17 mouse cellular contexts compared by ENCODE assay signal in the genomic region with DNA sequence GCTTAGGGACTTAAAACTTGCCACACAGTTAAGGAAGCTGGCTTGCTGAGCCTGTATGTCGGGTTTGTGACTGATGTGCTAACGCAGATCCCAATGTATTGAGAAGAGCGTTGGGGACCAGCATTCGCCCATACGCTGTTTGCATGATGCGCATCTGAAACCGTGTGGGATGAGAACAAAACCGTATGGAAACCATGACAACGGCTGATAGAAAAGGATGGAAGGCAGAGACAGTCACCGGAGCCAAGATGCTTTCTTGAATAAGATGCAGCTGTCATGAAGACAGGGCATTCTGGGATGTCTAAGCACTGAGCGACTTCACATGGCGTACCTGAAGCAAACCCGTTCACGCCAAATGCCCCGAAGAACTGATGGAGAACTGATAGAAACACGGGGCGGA.
DNase-seq lines count a peak whose midpoint lies in the region; ATAC-seq and TF ChIP-seq lines count a peak whose summit lies in the region.
"Had no signal": no experiment of that assay in that cellular context is flagged by ENCODE, and none has a peak within 500 bp of the region (broad histone marks: within the 10 kb centered on the region; RNA-seq: fewer than 3 reads in every experiment).

No protein-coding gene starts in this region.

- ATAC-seq in frontal cortex, adult (ENCODE audit: low TSS enrichment) = peak; percentile 88
- ATAC-seq in midbrain, embryonic 16.5 days = peak; percentile 32; the same call in 1 of the 2 replicates

- 64% methylated on average over 17 of the region's 17 CpGs for WGBS in midbrain, embryonic 16.5 days

- H3K4me1 ChIP-seq in midbrain, embryonic 16.5 days (ENCODE audit: control insufficient read depth, insufficient read depth, low read length) = peaks cover 8% of the 10 kb centered on the region
- H3K4me1 ChIP-seq: embryonic facial prominence, embryonic 13.5 days; heart, embryonic 15.5 days; limb, embryonic 15.5 days had no signal

- H3K27ac ChIP-seq in layer of hippocampus, adult 2 months = peak overlapping the region; percentile 9; the same call in 1 of the 2 replicates
- peak overlapping the region; percentile 51 for H3K27ac ChIP-seq in midbrain, embryonic 16.5 days (ENCODE audit: low read length)
- H3K27ac ChIP-seq: embryonic facial prominence, embryonic 13.5 days; heart, embryonic 15.5 days; hindbrain, embryonic 13.5 days; limb, embryonic 15.5 days had no signal

- no peak for DNase-seq in frontal cortex, postnatal 25 days (ENCODE audit: low spot score in 2 of 2)
- peak; percentile 81 for DNase-seq in brain, adult 2 months (ENCODE audit: low read depth, low spot score)
- peak; percentile 36 to 63 for DNase-seq in layer of hippocampus, adult 2 months (ENCODE audit: low spot score in 2 of 2)
- no peak for DNase-seq in adrenal gland, adult 8-10 months
- DNase-seq in gastrocnemius, adult 8-10 months (ENCODE audit: low spot score in 2 of 2) = no peak
- no peak for DNase-seq in natural killer cell, adult 2 months (ENCODE audit: low spot score in 2 of 2)
- DNase-seq: adrenal gland, postnatal 10 days; kidney, adult 8-10 months; lung, adult 2 months; thymus, postnatal 36 days had no signal

- H3K9me3 ChIP-seq in midbrain, embryonic 16.5 days (replicated peaks; ENCODE audit: control insufficient read depth, low read length, poor library complexity, severe bottlenecking) = no peaks in the 10 kb centered on the region
- H3K9me3 ChIP-seq: embryonic facial prominence, embryonic 13.5 days; heart, embryonic 15.5 days; hindbrain, embryonic 13.5 days; limb, embryonic 15.5 days had no signal

- no peaks in the 10 kb centered on the region for H3K36me3 ChIP-seq in midbrain, embryonic 16.5 days (ENCODE audit: control insufficient read depth, insufficient read depth, low read length)
- H3K36me3 ChIP-seq: embryonic facial prominence, embryonic 13.5 days; heart, embryonic 15.5 days; hindbrain, embryonic 13.5 days; limb, embryonic 15.5 days had no signal

- no peak overlapping the region for H3K9ac ChIP-seq in midbrain, embryonic 16.5 days (ENCODE audit: low read depth, low read length)
- H3K9ac ChIP-seq: embryonic facial prominence, embryonic 13.5 days; heart, embryonic 15.5 days; hindbrain, embryonic 13.5 days; limb, embryonic 15.5 days had no signal

- TF ChIP-seq CTCF in layer of hippocampus, adult 2 months (conservative IDR thresholded peaks at IDR 0.05) = no peak

- H3K4me2 ChIP-seq in midbrain, embryonic 16.5 days (ENCODE audit: low read length) = peak overlapping the region; percentile 24; the same call in 1 of the 2 replicates
- H3K4me2 ChIP-seq: embryonic facial prominence, embryonic 13.5 days; heart, embryonic 15.5 days; hindbrain, embryonic 13.5 days; limb, embryonic 15.5 days had no signal

- H3K27me3 ChIP-seq in midbrain, embryonic 16.5 days (ENCODE audit: control insufficient read depth, insufficient read depth, low read depth, low read length) = no peaks in the 10 kb centered on the region
- H3K27me3 ChIP-seq: embryonic facial prominence, embryonic 13.5 days; limb, embryonic 15.5 days had no signal

- no peak overlapping the region for H3K4me3 ChIP-seq in layer of hippocampus, adult 2 months
- no peak overlapping the region for H3K4me3 ChIP-seq in midbrain, embryonic 16.5 days (ENCODE audit: low read depth, low read length)
- H3K4me3 ChIP-seq: embryonic facial prominence, embryonic 13.5 days; heart, embryonic 15.5 days; hindbrain, embryonic 13.5 days; limb, embryonic 15.5 days; myocyte had no signal

Comparison
In these comparisons a context has a peak if more than half of its experiments do, and no peak if none do; other contexts are left out.
1. DNase-seq: peak in brain, adult 2 months (single experiment) and layer of hippocampus, adult 2 months (2 of 2); none in frontal cortex, postnatal 25 days (0 of 2), adrenal gland, adult 8-10 months (single experiment), gastrocnemius, adult 8-10 months (0 of 2) and natural killer cell, adult 2 months (0 of 2).